Mouse (Mus musculus) kidney, postnatal 36 days (tissue): Measurements from ENCODE around the gene Gm21776.
"Not testable (repeated sequence)": the region's sequence is repeated elsewhere in the genome, so short reads cannot be mapped to it uniquely, and the experiment has no call there.

Experiments
- DNase-seq, 2 experiments: peaks; one replicate each; pipeline ENCODE4 v3.0.0; 2021 to 2022; ENCODE audit warnings: mixed read lengths in 2 of 2

Gene Gm21776

GRCm38 (mm10) chrY:76378362-76378761 lies at the start of gene Gm21776:
Gene Gm21776, plus strand, starts transcription at chrY:76378662.
- not testable (repeated sequence) for DNase-seq
